Mouse (Mus musculus) heart, postnatal 0 days (tissue): ENCODE measurements at regions not wholly inside any gene's neighbourhood (a gene's known extent, or its start where the extent isn't known, plus 50 kb on each side); places are given as distances from the start of the nearest gene placed in this dataset.

Experiments
- ATAC-seq: fragments of 200-750 bp; cut with Nextera tagmentation; 2 replicates; pipeline ENCODE4 v1.8.0; 2017; ENCODE audit warnings: low read depth, moderate number of reproducible peaks, moderate library complexity; ENCODE audit not compliant: insufficient read depth
- DNase-seq: peaks from one replicate; pipeline ENCODE4 v3.0.0-alpha.2; 2016; ENCODE audit warnings: low spot score
- H3K27ac ChIP-seq: fragments of 300-500 bp; sonication (generic); 2 replicates; pipeline ENCODE4 v1.5.1; 2014; ENCODE audit warnings: low read depth, mild to moderate bottlenecking
- H3K27me3 ChIP-seq: fragments of 300-500 bp; sonication (generic); 2 replicates; pipeline ENCODE4 v1.6.1; 2014; ENCODE audit warnings: low read length, mixed read lengths; ENCODE audit not compliant: control insufficient read depth, insufficient read depth
- H3K36me3 ChIP-seq: fragments of 300-500 bp; sonication (generic); replicated peaks from 2 replicates; pipeline ENCODE4 v1.6.1; 2014; ENCODE audit warnings: low read length, mixed read lengths; ENCODE audit not compliant: control insufficient read depth, insufficient read depth
- H3K4me1 ChIP-seq: fragments of 300-500 bp; sonication (generic); 2 replicates; pipeline ENCODE4 v1.6.1; 2014; ENCODE audit warnings: antibody characterized with exemption; ENCODE audit not compliant: control insufficient read depth, insufficient read depth
- H3K4me2 ChIP-seq: fragments of 300-500 bp; sonication (generic); 2 replicates; pipeline ENCODE4 v1.6.1; 2014; ENCODE audit warnings: low read depth, mild to moderate bottlenecking, low read length, moderate library complexity
- H3K4me3 ChIP-seq: fragments of 300-500 bp; sonication (generic); 2 replicates; pipeline ENCODE4 v1.5.1; 2014; ENCODE audit warnings: low read depth, low read length
- H3K9ac ChIP-seq: fragments of 300-500 bp; sonication (generic); replicated peaks from 2 replicates; pipeline ENCODE4 v1.6.1; 2014; ENCODE audit warnings: low read depth, low read length, mixed read lengths
- H3K9me3 ChIP-seq: fragments of 300-500 bp; sonication (generic); replicated peaks from 2 replicates; pipeline ENCODE4 v1.6.1; 2016; ENCODE audit warnings: low read length; ENCODE audit not compliant: control insufficient read depth
- CTCF ChIP-seq: IDR thresholded peaks from 2 replicates; pipeline ENCODE4 v1.5.1; 2016; ENCODE audit warnings: antibody characterized with exemption, control low read depth, low read depth
- EP300 ChIP-seq: IDR thresholded peaks from 2 replicates; pipeline ENCODE4 v1.6.1; 2016; ENCODE audit warnings: antibody characterized with exemption, low read depth
- WGBS: fragments of 180-500 bp; shearing (Covaris S2); extraction: QIAGEN DNeasy Blood & Tissue Kit; methylation state at CpG from one replicate; pipeline ENCODE4 v1.1.7; 2014; 5-methylcytosine and 5-hydroxymethylcytosine counted together

DNA sequence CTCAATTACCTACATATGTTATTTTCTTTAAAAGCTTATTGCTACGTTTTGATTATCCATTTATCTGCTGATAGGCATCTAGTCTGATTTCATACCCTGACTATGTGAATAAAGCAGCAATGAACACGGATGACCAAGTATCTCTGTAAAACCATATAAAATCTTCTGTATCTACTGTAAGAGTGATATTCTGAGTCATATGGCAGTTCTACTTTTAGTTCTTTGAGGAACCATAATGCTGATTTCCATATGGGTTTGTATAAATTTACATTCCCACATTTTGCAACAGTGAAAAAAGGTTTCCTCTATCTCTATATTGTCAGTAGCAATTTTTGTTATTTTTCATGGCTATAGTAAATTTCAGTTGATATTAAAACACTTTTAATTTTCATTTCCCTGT, 280.6 kb downstream of the Fsip2 start:
- H3K27ac ChIP-seq: no peak overlapping the region
- DNase-seq (no peak), ATAC-seq (no peak)
- H3K4me3 ChIP-seq: no peak overlapping the region
- H3K9me3 ChIP-seq: no peaks in the 10 kb centered on the region
- no peaks in the 10 kb centered on the region for H3K4me1 ChIP-seq
- WGBS: 64% methylated on average over 2 of the region's 2 CpGs
- no peaks in the 10 kb centered on the region for H3K36me3 ChIP-seq
- H3K9ac ChIP-seq: no peak overlapping the region
- no peaks in the 10 kb centered on the region for H3K27me3 ChIP-seq
- TF ChIP-seq EP300 (no peak), CTCF (no peak)
- no peak overlapping the region for H3K4me2 ChIP-seq

DNA sequence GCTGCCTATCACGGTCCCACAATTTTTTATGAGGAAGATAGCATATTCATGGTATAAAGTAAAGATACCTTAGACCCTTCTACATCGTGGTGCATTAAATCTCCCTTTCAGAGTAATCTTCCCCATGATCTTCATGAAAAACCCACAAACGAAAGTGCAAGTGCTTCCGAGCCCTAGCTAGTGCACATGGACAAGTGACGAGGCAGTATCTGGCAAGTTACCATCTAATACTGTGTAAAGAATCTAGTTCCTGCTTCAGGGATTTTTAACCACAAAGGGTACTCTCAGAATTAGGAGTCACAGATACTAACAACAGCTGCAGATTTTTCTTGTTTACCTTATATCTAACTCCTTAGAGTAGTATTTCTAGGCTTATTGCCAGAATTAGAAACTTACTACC, 282.8 kb downstream of the Fsip2 start:
- no peak overlapping the region for H3K27ac ChIP-seq
- no peak overlapping the region for H3K4me3 ChIP-seq
- H3K9me3 ChIP-seq: no peaks in the 10 kb centered on the region
- no peaks in the 10 kb centered on the region for H3K27me3 ChIP-seq
- no peak for DNase-seq
- no peak for ATAC-seq
- H3K9ac ChIP-seq: no peak overlapping the region
- no peaks in the 10 kb centered on the region for H3K4me1 ChIP-seq
- WGBS: 76% methylated on average over 5 of the region's 5 CpGs
- H3K36me3 ChIP-seq: no peaks in the 10 kb centered on the region
- TF ChIP-seq EP300 (no peak), CTCF (no peak)
- no peak overlapping the region for H3K4me2 ChIP-seq

DNA sequence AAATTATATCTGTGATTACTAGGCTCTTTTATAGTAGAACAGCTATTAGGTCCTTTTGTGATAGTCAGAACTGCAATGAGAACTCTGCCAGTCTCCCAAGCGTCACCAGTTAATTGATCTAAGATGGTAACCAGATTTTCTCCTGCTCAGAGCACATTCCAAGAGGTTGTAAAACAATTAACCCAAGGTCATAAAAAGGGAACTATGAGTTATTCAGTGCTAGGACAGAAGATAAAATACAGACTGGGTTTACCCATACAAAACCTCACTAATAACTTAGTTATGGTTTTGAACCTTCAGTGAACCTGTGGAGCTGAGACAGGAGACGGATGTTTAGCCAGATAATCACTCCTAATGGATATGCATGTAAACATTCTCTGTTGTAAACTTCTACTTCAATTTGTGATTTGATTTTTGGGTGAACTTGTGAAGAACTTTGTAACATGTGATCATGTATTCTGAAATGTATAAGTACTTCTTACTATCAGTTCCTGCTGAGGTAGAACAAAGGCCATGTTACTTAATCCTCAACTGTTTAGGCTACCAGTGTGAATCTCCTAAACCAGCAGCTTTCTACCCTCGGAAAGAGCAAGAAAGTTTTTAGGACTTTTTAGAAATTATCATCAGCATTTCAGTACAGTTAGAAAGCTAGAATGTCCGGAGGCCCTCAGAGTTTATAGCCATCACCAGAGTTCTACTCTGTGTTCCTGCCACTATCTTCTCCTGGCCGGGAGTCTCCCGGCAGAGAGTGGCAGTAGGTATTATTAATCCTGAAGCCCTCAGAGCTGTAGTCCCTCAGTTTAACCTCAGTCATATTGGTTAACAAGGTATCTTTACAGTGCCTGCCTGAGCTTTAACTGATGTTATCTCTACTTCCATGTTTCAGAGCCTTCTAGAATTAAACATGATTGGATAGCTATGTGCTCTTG, 308.0 kb downstream of the Fsip2 start:
- DNase-seq (no peak), ATAC-seq (no peak)
- H3K9me3 ChIP-seq: no peaks in the 10 kb centered on the region
- no peak overlapping the region for H3K9ac ChIP-seq
- TF ChIP-seq CTCF (no peak), EP300 (no peak)
- no peak overlapping the region for H3K27ac ChIP-seq
- no peaks in the 10 kb centered on the region for H3K36me3 ChIP-seq
- H3K27me3 ChIP-seq: no peaks in the 10 kb centered on the region
- no peaks in the 10 kb centered on the region for H3K4me1 ChIP-seq
- 73% methylated on average over 6 of the region's 6 CpGs for WGBS
- no peak overlapping the region for H3K4me3 ChIP-seq
- H3K4me2 ChIP-seq: no peak overlapping the region

DNA sequence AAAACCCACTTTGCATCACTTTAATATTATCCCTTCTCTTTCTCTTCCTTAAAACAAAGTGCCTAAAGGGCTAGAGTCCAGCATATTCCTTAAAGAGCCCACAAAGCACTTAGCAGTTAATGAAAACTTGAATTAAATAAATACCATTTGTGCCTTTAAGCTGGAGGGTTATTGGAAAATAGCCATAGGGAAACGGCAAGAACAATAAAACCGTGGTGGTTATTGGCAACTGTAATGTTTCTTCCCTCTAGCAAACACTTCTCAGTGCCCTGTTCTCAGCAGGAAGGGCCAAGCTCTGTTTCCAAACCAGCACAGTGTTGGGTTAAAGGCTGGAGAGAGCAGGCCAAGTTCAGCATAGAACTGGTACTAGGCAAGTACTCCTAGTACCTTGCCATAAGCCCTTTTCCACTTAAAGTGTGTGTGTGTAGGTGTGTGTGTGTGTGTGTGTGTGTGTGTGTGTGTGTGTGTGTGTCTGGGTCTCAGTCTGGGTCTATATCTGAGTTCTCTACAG, 313.4 kb downstream of the Fsip2 start:
- Histone ChIP-seq H3K4me3 (no peak overlapping the region), H3K36me3 (no peaks in the 10 kb centered on the region), H3K27ac (no peak overlapping the region), H3K4me2 (no peak overlapping the region), H3K9ac (no peak overlapping the region), H3K4me1 (no peaks in the 10 kb centered on the region), H3K27me3 (no peaks in the 10 kb centered on the region), H3K9me3 (no peaks in the 10 kb centered on the region)
- DNase-seq (no peak), ATAC-seq (no peak)
- TF ChIP-seq CTCF (no peak), EP300 (no peak)
- WGBS: 79% methylated on average over 2 of the region's 2 CpGs

DNA sequence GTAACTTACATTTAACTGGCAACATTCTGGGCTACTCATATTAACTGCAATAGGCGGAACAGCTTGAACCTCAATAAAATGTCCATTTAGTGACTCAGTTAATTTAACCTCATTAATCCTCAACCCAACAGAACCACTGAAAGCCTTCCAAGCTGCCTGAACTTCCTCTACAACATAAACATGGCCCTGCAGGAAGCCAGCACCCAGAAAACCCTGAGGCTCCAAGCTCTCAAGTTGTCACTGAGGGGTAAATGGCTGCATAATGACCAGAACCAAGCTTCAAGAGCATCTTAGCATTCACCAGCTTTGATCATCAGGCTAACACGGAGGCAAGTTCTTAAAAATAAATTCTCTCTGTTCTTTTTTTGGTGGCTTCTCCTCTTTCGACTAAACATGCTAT, 315.2 kb downstream of the Fsip2 start:
- ATAC-seq: no peak
- 77% methylated on average over 3 of the region's 3 CpGs for WGBS
- no peaks in the 10 kb centered on the region for H3K4me1 ChIP-seq

DNA sequence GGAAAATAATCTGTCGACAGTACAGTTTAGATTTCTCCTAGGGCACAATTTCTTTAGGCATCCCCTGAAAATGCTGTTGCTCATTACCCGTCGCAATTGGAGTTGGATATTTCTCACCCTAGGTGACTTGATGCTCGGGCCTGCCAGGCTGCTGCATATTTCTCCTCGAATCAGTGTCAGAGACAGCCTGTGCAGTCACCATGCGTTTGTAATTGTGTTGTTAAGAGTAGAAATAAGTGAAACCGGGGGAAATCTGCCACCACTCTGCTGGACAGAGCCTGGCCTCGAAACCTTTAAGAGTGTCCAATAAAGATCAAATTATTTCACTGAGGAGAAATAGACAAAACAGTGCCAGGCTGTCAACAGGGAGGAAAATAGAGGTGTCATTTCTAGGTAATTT, 340.7 kb upstream of the Zc3h15 start:
- H3K4me3 ChIP-seq: no peak overlapping the region
- no peaks in the 10 kb centered on the region for H3K27me3 ChIP-seq
- TF ChIP-seq EP300 (no peak), CTCF (no peak)
- 63% methylated on average over 8 of the region's 8 CpGs for WGBS
- no peaks in the 10 kb centered on the region for H3K36me3 ChIP-seq
- H3K9ac ChIP-seq: no peak overlapping the region
- H3K27ac ChIP-seq: no peak overlapping the region
- no peaks in the 10 kb centered on the region for H3K4me1 ChIP-seq
- no peaks in the 10 kb centered on the region for H3K9me3 ChIP-seq
- no peak for DNase-seq
- H3K4me2 ChIP-seq: no peak overlapping the region
- ATAC-seq: no peak

More for the DNA sequence above, 315.2 kb downstream of the Fsip2 start:
- TF ChIP-seq EP300 (no peak), CTCF (no peak)
- Histone ChIP-seq H3K9ac (no peak overlapping the region), H3K27ac (no peak overlapping the region), H3K4me2 (no peak overlapping the region), H3K9me3 (no peaks in the 10 kb centered on the region), H3K27me3 (no peaks in the 10 kb centered on the region), H3K4me3 (no peak overlapping the region), H3K36me3 (no peaks in the 10 kb centered on the region)
- no peak for DNase-seq
